Mouse (Mus musculus): ENCODE results near the gene Gm42878.
A peak's percentile ranks its signal among the peaks of the same experiment; 100 is the strongest.

The Gm42878 gene

DNA sequence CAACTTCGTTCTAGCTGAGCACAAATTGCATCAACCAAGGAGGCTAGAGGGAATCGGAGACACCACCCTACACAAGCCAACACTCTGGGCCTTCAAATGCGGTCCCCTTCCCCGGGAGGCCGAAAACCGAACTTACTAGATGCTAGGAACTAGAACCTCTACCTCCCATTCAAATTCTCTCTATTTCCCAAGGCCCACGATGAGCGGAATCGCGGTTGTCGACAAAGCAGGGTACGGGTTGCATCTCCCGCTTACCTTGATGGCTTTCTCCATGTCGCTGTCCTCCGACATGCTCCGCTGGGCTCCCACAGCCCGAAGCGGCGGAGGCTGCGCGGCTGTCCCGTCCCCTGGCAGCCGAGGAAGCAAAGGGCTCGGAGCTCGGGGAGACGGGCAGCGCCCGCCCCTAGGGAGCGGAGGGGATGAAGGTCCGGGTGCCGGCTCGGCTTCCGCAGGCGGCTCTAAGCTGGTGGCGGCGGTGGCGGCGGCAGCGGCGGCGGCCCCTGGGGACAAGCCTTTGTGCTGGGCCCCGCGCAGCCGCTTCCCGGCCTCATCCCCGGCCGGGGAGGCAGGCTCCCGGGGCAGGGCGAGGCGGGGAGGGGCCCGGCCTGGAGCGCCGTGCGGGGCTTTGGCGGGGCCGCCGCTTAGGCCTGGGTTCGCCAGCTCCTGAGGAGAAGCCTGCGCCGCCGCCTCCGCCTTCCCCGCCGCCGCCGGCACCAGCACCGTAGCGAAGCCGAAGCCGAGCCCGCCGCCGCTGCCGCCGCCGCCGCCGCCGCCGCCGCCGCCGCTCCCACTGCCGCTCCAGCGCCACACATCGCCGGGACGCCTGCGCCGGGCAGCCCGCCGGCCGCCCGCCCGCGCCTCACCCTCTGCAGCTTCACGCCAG is at the start of gene Gm42878, which contains the start of gene Adam1a:
Gene Gm42878 (minus strand): TSS at position 573 of the 883 bp plus-strand sequence.
Gene Adam1a (minus strand): TSS at position 573 of the 883 bp plus-strand sequence.
- DNase-seq (ENCODE audit: low spot score): peak; percentile 38

DNA sequence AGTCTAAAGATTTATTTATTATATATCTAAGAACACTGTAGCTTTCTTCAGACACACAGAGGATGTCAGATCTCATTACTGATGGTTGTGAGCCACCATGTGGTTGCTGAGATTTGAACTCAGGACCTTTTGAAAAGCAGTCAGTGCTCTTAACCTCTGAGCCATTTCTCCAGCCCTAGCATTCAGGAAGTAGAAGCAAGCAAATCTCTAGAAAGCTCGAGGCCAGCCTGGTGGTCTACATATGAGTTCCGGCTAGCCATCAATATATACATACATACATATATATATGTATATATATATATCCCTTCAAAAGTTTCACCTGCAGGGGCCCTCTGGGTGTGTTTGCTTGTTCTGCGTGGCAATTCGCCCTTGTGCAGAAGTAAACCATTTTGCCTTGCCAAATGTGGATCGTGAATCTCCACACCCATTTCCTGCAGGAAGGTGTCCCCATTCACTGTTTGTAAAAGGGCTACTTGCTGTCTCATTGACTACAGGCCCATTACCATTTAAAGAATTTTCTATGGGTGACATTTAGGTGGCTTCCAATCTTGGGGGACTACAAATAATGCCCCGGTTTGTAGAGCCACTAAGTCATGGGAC is 49.5 kb upstream of the Gm42878 start:
- DNase-seq (ENCODE audit: low spot score): no peak

- peak; percentile 83 for DNase-seq (ENCODE audit: low spot score)
Observed at GRCm38 (mm10) chr5:121593451-121594401, 48.4 kb upstream of the Gm42878 start, which contains the start of gene Aldh2. Aldh2 (minus strand) TSS chr5:121593824.

GRCm38 (mm10) chr5:121592816-121593407 is 47.6 kb upstream of the Gm42878 start:
- DNase-seq (ENCODE audit: low spot score): peak; percentile 53

DNA sequence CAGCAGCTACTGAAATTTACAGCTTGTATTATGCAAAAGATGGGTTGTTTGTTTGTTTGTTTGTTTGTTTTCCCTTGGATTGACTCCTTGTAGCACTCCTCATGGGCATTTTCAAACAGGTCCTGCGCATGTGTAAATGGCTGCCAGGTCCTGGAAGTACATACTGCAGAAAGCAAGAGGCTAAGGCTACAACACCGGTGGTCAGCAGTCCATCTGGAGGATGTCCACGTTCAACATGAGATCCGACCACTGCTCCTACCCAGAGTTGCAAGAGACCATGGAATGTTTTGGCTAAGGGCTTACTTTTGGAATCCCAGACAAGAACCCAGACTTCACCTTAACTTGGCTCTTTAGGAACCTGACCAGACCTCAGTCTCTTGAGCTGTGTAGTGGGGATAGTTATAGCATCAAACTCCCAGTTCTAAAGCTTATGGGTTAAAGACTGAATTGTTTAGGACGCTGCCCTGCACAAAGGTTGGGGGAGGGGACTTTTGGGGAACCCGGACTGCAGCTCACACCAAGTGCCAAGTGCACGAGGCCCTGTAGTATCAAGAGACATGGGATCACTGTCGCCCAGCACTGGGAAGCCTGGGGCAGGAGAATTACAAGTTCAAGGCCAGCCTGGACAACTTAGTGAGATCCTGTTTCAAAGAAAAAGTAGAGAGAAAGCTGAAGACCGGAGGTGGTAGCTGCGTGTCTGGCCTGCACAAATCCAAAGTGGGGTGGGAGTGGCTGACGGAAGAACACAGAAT is 47.0 kb upstream of the Gm42878 start:
- DNase-seq (ENCODE audit: low spot score): peak; percentile 22

- DNase-seq (ENCODE audit: low spot score): peak; percentile 18
Observed at GRCm38 (mm10) chr5:121591417-121592063, 46.3 kb upstream of the Gm42878 start.

- no peak for DNase-seq (ENCODE audit: low spot score)
Observed at GRCm38 (mm10) chr5:121589928-121590327, 44.6 kb upstream of the Gm42878 start.

DNA sequence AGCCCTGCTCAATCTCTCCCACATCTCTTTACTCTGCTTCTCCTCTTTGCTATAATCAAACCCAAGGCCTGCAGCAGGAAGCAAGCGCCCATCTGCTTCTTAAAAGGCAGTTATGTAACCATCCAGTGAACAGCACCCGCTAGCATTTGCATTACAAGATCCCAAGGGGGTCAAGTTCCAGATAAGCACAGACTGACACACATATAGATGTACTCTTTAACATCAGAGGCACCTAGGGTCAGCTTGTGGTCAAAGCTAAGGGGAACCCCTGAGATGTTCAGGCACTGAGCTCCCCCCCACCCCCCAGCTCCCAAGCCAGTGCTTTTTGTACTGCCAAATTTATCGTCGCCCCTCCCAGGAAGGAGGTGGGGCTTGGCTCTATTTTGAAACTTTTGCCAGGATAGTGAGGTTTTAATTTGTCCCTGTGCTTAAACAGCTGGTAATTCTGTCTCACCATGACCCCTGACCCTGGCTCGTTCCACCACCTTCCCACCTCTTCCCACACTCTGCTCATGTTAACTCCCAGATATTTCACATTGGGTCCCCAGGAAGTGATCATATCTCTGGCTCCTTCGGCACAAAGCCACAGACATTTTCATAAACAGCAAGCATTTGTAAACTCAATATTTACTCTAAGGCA is 41.2 kb upstream of the Gm42878 start:
- DNase-seq (ENCODE audit: low spot score): peak; percentile 63

- no peak for DNase-seq (ENCODE audit: low spot score)
Observed at GRCm38 (mm10) chr5:121585699-121586098, 40.4 kb upstream of the Gm42878 start.

DNA sequence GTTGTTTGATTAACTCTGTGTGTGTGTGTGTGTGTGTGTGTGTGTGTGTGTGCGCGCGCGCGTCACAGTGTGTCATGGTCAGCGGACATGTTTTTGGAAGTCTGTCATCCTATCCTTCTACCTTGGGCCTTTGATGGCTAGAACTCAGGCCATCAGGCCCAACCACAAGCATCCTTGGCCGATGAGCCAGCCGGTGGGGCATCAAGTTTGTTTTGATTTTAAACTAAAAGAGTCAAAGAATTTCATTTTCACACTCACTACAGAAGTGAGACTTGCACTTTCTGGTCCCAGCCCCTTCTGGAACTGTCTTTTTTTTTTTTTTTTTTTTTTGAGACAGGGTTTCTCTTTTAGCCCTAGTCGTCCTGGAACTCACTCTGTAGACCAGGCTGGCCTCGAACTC is 39.7 kb upstream of the Gm42878 start:
- DNase-seq (ENCODE audit: low spot score): no peak

- DNase-seq (ENCODE audit: low spot score): peak; percentile 99
Observed at GRCm38 (mm10) chr5:121583765-121584501, 38.7 kb upstream of the Gm42878 start.

DNA sequence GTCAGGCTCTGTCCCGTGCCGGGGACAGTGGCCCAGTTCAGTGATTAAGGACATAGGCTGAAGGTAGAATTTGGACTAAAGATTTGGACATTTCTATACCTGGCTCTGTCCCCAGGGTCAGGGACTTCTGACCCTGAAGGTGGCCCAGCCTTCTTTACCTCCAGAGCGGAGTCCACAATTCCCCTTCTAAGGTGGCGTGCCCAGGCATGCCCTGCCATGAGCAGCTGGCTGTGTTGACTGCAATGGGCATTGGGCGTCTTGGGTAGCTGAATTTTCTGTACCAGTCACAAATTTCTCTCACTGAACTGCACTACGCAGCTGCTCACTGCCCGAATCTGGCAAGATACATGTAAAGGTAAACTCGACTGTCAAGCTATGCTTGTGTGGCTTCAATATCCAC is 36.7 kb upstream of the Gm42878 start:
- DNase-seq (ENCODE audit: low spot score): no peak

GRCm38 (mm10) chr5:121576927-121577488 is 31.7 kb upstream of the Gm42878 start:
- DNase-seq (ENCODE audit: low spot score): no peak

- DNase-seq (ENCODE audit: low spot score): no peak
Observed at GRCm38 (mm10) chr5:121575867-121576266, 30.6 kb upstream of the Gm42878 start.

GRCm38 (mm10) chr5:121574145-121574544 is 28.9 kb upstream of the Gm42878 start:
- no peak for DNase-seq (ENCODE audit: low spot score)

DNA sequence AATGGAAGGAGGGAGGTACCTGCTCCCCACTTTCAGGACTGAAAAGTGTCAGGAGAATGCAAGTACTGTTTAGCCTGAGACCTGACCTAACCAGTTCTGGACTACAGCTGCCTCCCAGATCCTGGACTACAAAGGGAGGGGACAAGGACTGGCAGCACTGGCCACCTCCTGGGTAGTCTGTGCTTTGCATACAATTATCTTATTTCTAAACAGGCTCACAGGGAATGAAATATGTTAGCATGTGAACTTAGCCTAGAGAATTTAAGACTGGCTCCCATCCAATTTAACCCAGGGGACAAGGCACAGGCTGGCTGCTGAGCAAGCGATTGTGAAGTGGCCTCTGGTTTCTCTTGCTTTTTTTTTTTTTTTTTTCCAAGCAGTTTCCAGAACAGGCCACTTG is 25.5 kb upstream of the Gm42878 start:
- DNase-seq (ENCODE audit: low spot score): peak; percentile 74

DNA sequence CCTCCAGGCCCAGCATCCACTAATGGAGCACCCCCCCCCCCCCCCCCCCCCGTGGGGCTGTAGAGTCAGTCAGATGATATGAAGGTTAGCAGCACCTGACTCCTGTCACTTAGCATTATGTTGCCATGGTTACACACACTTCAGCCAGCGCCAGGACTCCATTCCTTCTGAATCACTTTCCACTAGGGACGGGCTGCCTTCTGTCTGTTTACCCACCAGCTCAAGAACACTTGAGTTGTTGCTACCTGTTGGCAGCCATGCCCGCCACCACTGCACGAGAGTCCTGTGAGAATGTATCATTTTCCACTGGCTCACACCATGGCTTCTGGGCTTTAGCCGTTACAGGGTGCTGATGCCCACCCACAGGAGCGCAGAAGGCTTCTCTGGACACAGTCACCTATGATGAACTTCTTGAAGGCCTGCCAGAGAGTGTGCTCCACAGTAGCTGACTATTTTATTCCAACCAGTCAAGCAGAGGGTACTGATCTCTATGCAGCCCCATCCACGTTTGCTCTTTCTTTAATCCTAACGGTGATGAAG is 24.7 kb upstream of the Gm42878 start:
- DNase-seq (ENCODE audit: low spot score): no peak

- no peak for DNase-seq (ENCODE audit: low spot score)
Observed at GRCm38 (mm10) chr5:121566035-121566681, 20.9 kb upstream of the Gm42878 start.

Data from adipocyte (in vitro differentiated cells).